Mouse (Mus musculus): ENCODE data around the gene Ccdc12.

- TF ChIP-seq CTCF (IDR thresholded peaks at IDR 0.05; ENCODE audit: borderline replicate concordance, insufficient read depth, low read length) (no peak), POLR2A (IDR thresholded peaks at IDR 0.05; ENCODE audit: low read depth, low read length) (no peak)
These were observed 16.9 kb downstream of the Ccdc12 start for GRCm38 (mm10) chr9:110673107-110673752.
